In the genomic region with DNA sequence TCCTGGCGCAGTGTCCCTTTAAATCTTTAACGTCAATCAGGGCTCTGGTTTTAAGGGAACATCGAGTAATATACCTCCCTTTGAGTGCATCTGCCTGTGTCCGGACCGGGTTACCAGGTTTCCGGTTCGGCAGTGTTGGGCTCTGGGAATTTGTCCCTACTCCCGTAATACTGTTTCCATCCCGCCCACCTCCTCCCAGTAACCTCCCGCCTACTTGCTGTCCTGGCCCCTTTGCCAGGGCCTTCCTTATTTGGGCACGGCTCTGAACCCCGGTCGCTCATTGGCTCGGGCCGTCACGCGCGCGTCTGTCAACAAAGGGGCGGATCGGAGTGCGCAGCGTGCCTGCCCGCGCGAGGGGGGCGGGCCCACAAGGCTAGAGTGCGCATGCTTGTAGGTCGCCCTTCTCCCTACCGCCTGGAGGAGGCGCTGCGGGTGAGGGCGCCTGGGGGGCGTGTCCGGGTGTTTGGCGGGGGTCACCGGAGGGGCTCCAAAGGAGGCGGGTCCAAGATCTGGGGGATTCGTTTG, we compare ENCODE assay signal across 8 mouse cellular contexts. TPM values are rescaled to one million over a fixed set of nuclear protein-coding genes. Genes with fewer than 3 reads are reported as not detected.
A peak's percentile ranks its signal among the peaks of the same experiment; 100 is the strongest.
DNase-seq lines count a peak whose midpoint lies in the region; ATAC-seq and TF ChIP-seq lines count a peak whose summit lies in the region.

No protein-coding gene starts in this region.

- WGBS in forebrain, embryonic 13.5 days: under 1% methylated on average over 39 of the region's 39 CpGs
- WGBS in large intestine, adult 2 months: under 1% methylated on average over 38 of the region's 39 CpGs
- WGBS in liver, postnatal 0 days (ENCODE audit: insufficient replicate concordance): 3% methylated on average over 39 of the region's 39 CpGs
- WGBS in neural tube, embryonic 14.5 days: under 1% methylated on average over 39 of the region's 39 CpGs

- H3K27me3 ChIP-seq in ES-Bruce4 (ENCODE audit: control insufficient read depth, insufficient read depth, low read length, poor library complexity, severe bottlenecking): no peaks in the 10 kb centered on the region
- no peaks in the 10 kb centered on the region for H3K27me3 ChIP-seq in forebrain, embryonic 13.5 days
- no peaks in the 10 kb centered on the region for H3K27me3 ChIP-seq in liver, postnatal 0 days (ENCODE audit: insufficient read depth, low read length)
- H3K27me3 ChIP-seq in neural tube, embryonic 14.5 days (ENCODE audit: control insufficient read depth, insufficient read depth, low read length): no peaks in the 10 kb centered on the region

- no peak for TF ChIP-seq EP300 in ES-Bruce4 (IDR thresholded peaks at IDR 0.05; ENCODE audit: insufficient read depth, low read depth, low read length)
- TF ChIP-seq EP300 in liver, postnatal 0 days (IDR thresholded peaks at IDR 0.05; ENCODE audit: low read depth): no peak

- TF ChIP-seq CTCF in ES-Bruce4 (IDR thresholded peaks at IDR 0.05; ENCODE audit: low read depth, low read length): peak; percentile 65
- TF ChIP-seq CTCF in liver, postnatal 0 days (IDR thresholded peaks at IDR 0.05; ENCODE audit: low read depth): peak; percentile 86

- peak; percentile 97 for ATAC-seq in cerebellum, adult (ENCODE audit: insufficient number of reproducible peaks, low FRiP score, low TSS enrichment)
- peak; percentile 99 for ATAC-seq in forebrain, embryonic 13.5 days
- peak; percentile 99 for ATAC-seq in liver, postnatal 0 days
- peak; percentile 98 for ATAC-seq in neural tube, embryonic 14.5 days (ENCODE audit: low read depth)

- H3K4me1 ChIP-seq in ES-Bruce4 (ENCODE audit: control insufficient read depth, insufficient read depth, low read length): no peaks in the 10 kb centered on the region
- H3K4me1 ChIP-seq in forebrain, embryonic 13.5 days: peaks cover 15% of the 10 kb centered on the region
- H3K4me1 ChIP-seq in liver, postnatal 0 days (ENCODE audit: insufficient read depth): peaks cover 6% of the 10 kb centered on the region
- H3K4me1 ChIP-seq in neural tube, embryonic 14.5 days (ENCODE audit: control insufficient read depth, insufficient read depth, low read length): peaks cover 12% of the 10 kb centered on the region; the same call in 1 of the 2 replicates

- H3K9me3 ChIP-seq in ES-Bruce4 (replicated peaks; ENCODE audit: control insufficient read depth, insufficient read depth, low read length, poor library complexity, severe bottlenecking): no peaks in the 10 kb centered on the region
- no peaks in the 10 kb centered on the region for H3K9me3 ChIP-seq in forebrain, embryonic 13.5 days (replicated peaks)
- H3K9me3 ChIP-seq in liver, postnatal 0 days (ENCODE audit: low read length): no peaks in the 10 kb centered on the region
- H3K9me3 ChIP-seq in neural tube, embryonic 14.5 days (ENCODE audit: control insufficient read depth, low read length): no peaks in the 10 kb centered on the region

- peak overlapping the region; percentile 22 for H3K4me3 ChIP-seq in ES-Bruce4 (ENCODE audit: low read depth, low read length)
- peak overlapping the region; percentile 46 for H3K4me3 ChIP-seq in forebrain, embryonic 13.5 days
- peak overlapping the region; percentile 56 for H3K4me3 ChIP-seq in liver, postnatal 0 days (ENCODE audit: low read depth, low read length)
- peak overlapping the region; percentile 43 for H3K4me3 ChIP-seq in neural tube, embryonic 14.5 days (ENCODE audit: low read depth, low read length)

- peak overlapping the region; percentile 58 for H3K27ac ChIP-seq in ES-Bruce4 (ENCODE audit: insufficient read depth, low read length)
- H3K27ac ChIP-seq in forebrain, embryonic 13.5 days: peak overlapping the region; percentile 86
- peak overlapping the region; percentile 24; the same call in 1 of the 2 replicates for H3K27ac ChIP-seq in liver, postnatal 0 days (ENCODE audit: low read depth)
- H3K27ac ChIP-seq in neural tube, embryonic 14.5 days (ENCODE audit: low read depth, low read length): peak overlapping the region; percentile 88

- no peak for TF ChIP-seq POLR2A in ES-Bruce4 (IDR thresholded peaks at IDR 0.05; ENCODE audit: insufficient read depth, low read length)

- H3K36me3 ChIP-seq in ES-Bruce4 (ENCODE audit: control insufficient read depth, insufficient read depth, low read length, poor library complexity, severe bottlenecking): no peaks in the 10 kb centered on the region
- peaks cover 30% of the 10 kb centered on the region for H3K36me3 ChIP-seq in forebrain, embryonic 13.5 days (ENCODE audit: poor library complexity, severe bottlenecking)
- peaks cover 13% of the 10 kb centered on the region for H3K36me3 ChIP-seq in liver, postnatal 0 days (replicated peaks; ENCODE audit: insufficient read depth, low read length)
- peaks cover 10% of the 10 kb centered on the region for H3K36me3 ChIP-seq in neural tube, embryonic 14.5 days (ENCODE audit: control insufficient read depth, insufficient read depth, low read length)

- H3K4me2 ChIP-seq in forebrain, embryonic 13.5 days: peak overlapping the region; percentile 69
- peak overlapping the region; percentile 82 for H3K4me2 ChIP-seq in liver, postnatal 0 days (ENCODE audit: low read depth, low read length)
- H3K4me2 ChIP-seq in neural tube, embryonic 14.5 days (ENCODE audit: low read depth, low read length): peak overlapping the region; percentile 60

- peak overlapping the region; percentile 27; the same call in 1 of the 2 replicates for H3K9ac ChIP-seq in ES-Bruce4 (ENCODE audit: low read depth, poor library complexity, severe bottlenecking)
- peak overlapping the region; percentile 62 for H3K9ac ChIP-seq in forebrain, embryonic 13.5 days
- H3K9ac ChIP-seq in liver, postnatal 0 days (replicated peaks): peak overlapping the region; percentile 55
- H3K9ac ChIP-seq in neural tube, embryonic 14.5 days (replicated peaks; ENCODE audit: low read depth, low read length): peak overlapping the region; percentile 46

- intact Hi-C loops in heart, postnatal 10 days (cut with DNase I): no loop called here

- DNase-seq in heart, postnatal 10 days: peak; percentile 99
- peak; percentile 84 for DNase-seq in large intestine, adult 2 months (ENCODE audit: low read depth, low spot score)
- DNase-seq in liver, postnatal 0 days: peak; percentile 95
- peak; percentile 97 for DNase-seq in testis, postnatal 10 days (ENCODE audit: low spot score)

RNA-seq across cellular contexts. Expression of gene Fbxo46, which starts 11.7 kb away (rescaled TPM):
- 4.1 and 4.3 TPM in 2 replicates for polyA plus RNA-seq in ES-Bruce4 (2011; ENCODE audit: insufficient read depth, insufficient read length, low read depth, missing spikeins)
- polyA plus RNA-seq in forebrain, embryonic 13.5 days (2015; fragmentation: Nextera tagmentation; extraction: Ambion mirVana): 19.1 and 22.2 TPM in 2 replicates
- total RNA-seq in heart, postnatal 10 days (2021): 1 to 10 TPM; 5.5 to 7.6 TPM
- 9.8 and 10.1 TPM in 2 replicates for polyA plus RNA-seq in large intestine, adult 2 months (2012; rRNA removed)
- 3.2 and 3.6 TPM in 2 replicates for polyA plus RNA-seq in liver, postnatal 0 days (2015; fragmentation: Nextera tagmentation; extraction: Ambion mirVana)
- polyA plus RNA-seq in neural tube, embryonic 14.5 days (2014; fragmentation: Nextera tagmentation; extraction: Ambion mirVana): 11.6 and 13.1 TPM in 2 replicates

RNA-seq across cellular contexts. Expression of gene Gm4969, which starts 13.2 kb away (rescaled TPM):
- polyA plus RNA-seq in ES-Bruce4 (2011; ENCODE audit: insufficient read depth, insufficient read length, low read depth, missing spikeins): 0.43 and 0.46 TPM in 2 replicates
- 1.2 and 1.4 TPM in 2 replicates for polyA plus RNA-seq in forebrain, embryonic 13.5 days (2015; fragmentation: Nextera tagmentation; extraction: Ambion mirVana)
- total RNA-seq in heart, postnatal 10 days (2021): under 1 TPM; 0.07 to 0.19 TPM
- 0.03 TPM in 1 of 2 replicates, not detected in the other for polyA plus RNA-seq in large intestine, adult 2 months (2012; rRNA removed)
- 0.17 TPM in 1 of 2 replicates, not detected in the other for polyA plus RNA-seq in liver, postnatal 0 days (2015; fragmentation: Nextera tagmentation; extraction: Ambion mirVana)
- 5.9 and 9.9 TPM in 2 replicates for polyA plus RNA-seq in neural tube, embryonic 14.5 days (2014; fragmentation: Nextera tagmentation; extraction: Ambion mirVana)

RNA-seq across cellular contexts. Expression of gene Qpctl, which starts 17.7 kb away (rescaled TPM):
- 4.1 and 4.6 TPM in 2 replicates for polyA plus RNA-seq in ES-Bruce4 (2011; ENCODE audit: insufficient read depth, insufficient read length, low read depth, missing spikeins)
- polyA plus RNA-seq in forebrain, embryonic 13.5 days (2015; fragmentation: Nextera tagmentation; extraction: Ambion mirVana): 16.5 and 17.7 TPM in 2 replicates
- 1 to 10 TPM; 6.4 to 8.2 TPM for total RNA-seq in heart, postnatal 10 days (2021)
- polyA plus RNA-seq in large intestine, adult 2 months (2012; rRNA removed): 7.7 and 9.8 TPM in 2 replicates
- 5.2 and 5.8 TPM in 2 replicates for polyA plus RNA-seq in liver, postnatal 0 days (2015; fragmentation: Nextera tagmentation; extraction: Ambion mirVana)
- 18.6 and 21.2 TPM in 2 replicates for polyA plus RNA-seq in neural tube, embryonic 14.5 days (2014; fragmentation: Nextera tagmentation; extraction: Ambion mirVana)

RNA-seq across cellular contexts. Expression of gene Snrpd2, which starts 18.1 kb away (rescaled TPM):
- polyA plus RNA-seq in ES-Bruce4 (2011; ENCODE audit: insufficient read depth, insufficient read length, low read depth, missing spikeins): 92.9 and 94.6 TPM in 2 replicates
- 159 and 164 TPM in 2 replicates for polyA plus RNA-seq in forebrain, embryonic 13.5 days (2015; fragmentation: Nextera tagmentation; extraction: Ambion mirVana)
- 10 to 100 TPM; 77.1 to 81.0 TPM for total RNA-seq in heart, postnatal 10 days (2021)
- 47.1 and 49.1 TPM in 2 replicates for polyA plus RNA-seq in large intestine, adult 2 months (2012; rRNA removed)
- polyA plus RNA-seq in liver, postnatal 0 days (2015; fragmentation: Nextera tagmentation; extraction: Ambion mirVana): 38.9 and 41.0 TPM in 2 replicates
- 94.1 and 110 TPM in 2 replicates for polyA plus RNA-seq in neural tube, embryonic 14.5 days (2014; fragmentation: Nextera tagmentation; extraction: Ambion mirVana)

RNA-seq across cellular contexts. Expression of gene Gipr, which starts 34.5 kb away (rescaled TPM):
- polyA plus RNA-seq in ES-Bruce4 (2011; ENCODE audit: insufficient read depth, insufficient read length, low read depth, missing spikeins): 1.9 and 3.5 TPM in 2 replicates
- polyA plus RNA-seq in forebrain, embryonic 13.5 days (2015; fragmentation: Nextera tagmentation; extraction: Ambion mirVana): 5.2 and 6.6 TPM in 2 replicates
- total RNA-seq in heart, postnatal 10 days (2021): under 1 TPM; 0.50 to 0.69 TPM
- 0.67 and 0.68 TPM in 2 replicates for polyA plus RNA-seq in large intestine, adult 2 months (2012; rRNA removed)
- 0.04 TPM in 1 of 2 replicates, not detected in the other for polyA plus RNA-seq in liver, postnatal 0 days (2015; fragmentation: Nextera tagmentation; extraction: Ambion mirVana)
- polyA plus RNA-seq in neural tube, embryonic 14.5 days (2014; fragmentation: Nextera tagmentation; extraction: Ambion mirVana): 0.75 and 1.8 TPM in 2 replicates

Comparison
In these comparisons a context has a peak if more than half of its experiments do, and no peak if none do; other contexts are left out.
1. Peak in every context shown above with its lines: DNase-seq, ATAC-seq, H3K4me3 ChIP-seq and H3K27ac ChIP-seq.
2. H3K27ac ChIP-seq: peak in every context shown above with its lines; median percentile 88 in neural tube, embryonic 14.5 days; 86 in forebrain, embryonic 13.5 days; 58 in ES-Bruce4; 24 in liver, postnatal 0 days.